Mouse (Mus musculus) ES-E14 (cell line): ENCODE data around the gene Slc44a1. TPM values are rescaled to one million over a fixed set of nuclear protein-coding genes. Genes with fewer than 3 reads are reported as not detected.

Source experiments
- DNase-seq: peaks from one replicate; pipeline ENCODE4 v3.0.0-alpha.2; 2013; ENCODE audit warnings: low read depth, low spot score
- H3K27ac ChIP-seq: 2 replicates; pipeline ENCODE4 v1.5.1; 2012; ENCODE audit warnings: low read depth, mild to moderate bottlenecking, low read length, moderate library complexity, mixed read lengths; ENCODE audit not compliant: poor library complexity, insufficient read depth, severe bottlenecking
- H3K36me3 ChIP-seq: 2 replicates; pipeline ENCODE4 v1.6.1; 2012; ENCODE audit warnings: mild to moderate bottlenecking, low read length, moderate library complexity, mixed read lengths; ENCODE audit not compliant: control insufficient read depth, poor library complexity, insufficient read depth, severe bottlenecking
- H3K4me1 ChIP-seq, 2 experiments: fragments of 150-350 bp in 1 of 2; sonication (generic) in 1 of 2; 2 replicates each; pipeline ENCODE4 v1.6.1; 2012; ENCODE audit warnings: low read length in 2 of 2, mild to moderate bottlenecking in 1 of 2, mixed read lengths in 1 of 2; ENCODE audit not compliant: control insufficient read depth in 2 of 2, insufficient read depth in 2 of 2, poor library complexity in 1 of 2
- H3K4me3 ChIP-seq, 2 experiments: fragments of 150-350 bp in 1 of 2; sonication (generic) in 1 of 2; 2 replicates each; pipeline ENCODE4 v1.5.1; 2012; ENCODE audit warnings: low read length in 2 of 2, low read depth in 1 of 2, mild to moderate bottlenecking in 1 of 2, mixed read lengths in 1 of 2; ENCODE audit not compliant: insufficient read depth in 1 of 2, poor library complexity in 1 of 2, severe bottlenecking in 1 of 2
- H3K9ac ChIP-seq: 2 replicates; pipeline ENCODE4 v1.6.1; 2012; ENCODE audit warnings: low read depth, mild to moderate bottlenecking, low read length, mixed read lengths; ENCODE audit not compliant: poor library complexity, insufficient read depth, severe bottlenecking
- H3K9me3 ChIP-seq: fragments of 150-350 bp; sonication (generic); 2 replicates; pipeline ENCODE4 v1.6.1; 2012; ENCODE audit warnings: low read depth, mild to moderate bottlenecking, low read length; ENCODE audit not compliant: control insufficient read depth, insufficient read depth
- CHD2 ChIP-seq: IDR thresholded peaks from 2 replicates; pipeline ENCODE4 v1.6.1; 2014; ENCODE audit warnings: mild to moderate bottlenecking, low read depth, low read length, inconsistent platforms
- HCFC1 ChIP-seq: IDR thresholded peaks from 2 replicates; pipeline ENCODE4 v1.6.1; 2012; ENCODE audit warnings: low read length, inconsistent platforms, borderline replicate concordance; ENCODE audit not compliant: insufficient read depth
- MAFK ChIP-seq: IDR thresholded peaks from 2 replicates; pipeline ENCODE4 v1.6.1; 2014; ENCODE audit warnings: mild to moderate bottlenecking, low read depth, low read length, inconsistent platforms; ENCODE audit not compliant: insufficient read depth
- ZC3H11A ChIP-seq: IDR thresholded peaks from 2 replicates; pipeline ENCODE4 v1.6.1; 2012; ENCODE audit warnings: low read depth, mild to moderate bottlenecking, inconsistent platforms, low read length, borderline replicate concordance
- ZNF384 ChIP-seq: IDR thresholded peaks from 2 replicates; pipeline ENCODE4 v1.6.1; 2012; ENCODE audit warnings: low read depth, low read length, inconsistent platforms
- in situ Hi-C, 2 experiments: fragments of 600-800 bp; cut with MboI; formaldehyde crosslinking; loops; one replicate each; pipeline ENCODE4 v1.15.1; 2025; ENCODE audit warnings: low sequenced_read_pairs in 2 of 2, inconsistent platforms in 1 of 2; ENCODE audit not compliant: unreplicated experiment in 2 of 2
- total RNA-seq: library from RNA; depleted of rRNA; stranded (reverse); fragments of 300-350 nt; gene quantifications from 2 replicates; pipeline ENCODE4 v1.2.3, GENCODE M21; 2012

The Slc44a1 gene
- total RNA-seq, 1 experiment, result 48.0 TPM

DNA sequence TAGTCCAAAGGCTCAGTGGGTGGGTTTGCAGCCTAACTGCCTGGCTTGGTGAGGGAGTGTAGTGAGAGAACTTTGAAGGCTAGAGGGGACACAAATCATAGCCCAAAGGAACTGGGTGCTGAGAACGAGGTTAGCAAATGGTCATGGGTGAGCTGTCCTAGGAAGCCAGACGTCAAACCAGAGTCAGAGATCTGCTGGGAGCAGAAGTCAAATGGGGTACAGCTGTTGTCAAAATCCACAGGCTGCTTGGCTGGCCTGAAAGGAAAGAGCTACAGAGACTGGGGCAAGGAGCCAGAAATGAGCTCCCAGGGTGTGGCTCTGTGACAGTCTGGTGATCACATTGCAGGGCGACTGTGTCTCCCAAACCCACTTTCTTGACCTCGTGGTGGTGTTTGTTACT lies 188.7 kb downstream of the Slc44a1 start:
- in situ Hi-C loops, result no loop called here
- no peaks in the 10 kb centered on the region for H3K4me1 ChIP-seq

DNA sequence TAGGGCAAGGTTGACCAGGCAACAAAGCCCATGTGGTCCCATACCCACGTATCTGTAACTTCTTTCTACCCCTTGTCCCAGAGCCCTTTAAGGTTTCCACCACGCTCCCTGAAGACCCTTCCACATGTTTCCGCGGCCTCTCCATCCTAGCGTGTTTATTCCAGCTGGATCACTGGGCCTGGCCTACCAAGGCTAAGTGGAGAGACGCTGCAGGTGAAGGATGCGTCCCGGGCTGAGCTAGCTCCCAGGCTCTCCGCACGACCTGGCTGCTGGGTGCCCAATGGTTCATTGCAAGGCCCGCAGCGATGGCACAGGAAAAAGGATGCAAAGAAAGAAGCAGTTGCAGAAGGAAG lies 190.7 kb downstream of the Slc44a1 start:
- in situ Hi-C loops, result no loop called here
- Histone ChIP-seq H3K36me3 (no peaks in the 10 kb centered on the region), H3K27ac (no peak overlapping the region), H3K4me3 (peak overlapping the region; percentile 76 to 85), H3K9me3 (no peaks in the 10 kb centered on the region), H3K4me1 (no peaks in the 10 kb centered on the region), H3K9ac (peak overlapping the region; percentile 76; the same call in 1 of the 2 replicates)
- no peak for DNase-seq
- no peak for TF ChIP-seq CHD2
- TF ChIP-seq ZNF384, result no peak
- TF ChIP-seq MAFK, result no peak
- TF ChIP-seq ZC3H11A, result no peak
- no peak for TF ChIP-seq HCFC1

More for the DNA sequence above, 188.7 kb downstream of the Slc44a1 start:
- DNase-seq, result no peak
- H3K27ac ChIP-seq, result no peak overlapping the region
- no peaks in the 10 kb centered on the region for H3K36me3 ChIP-seq
- no peak overlapping the region for H3K9ac ChIP-seq
- H3K9me3 ChIP-seq, result no peaks in the 10 kb centered on the region
- H3K4me3 ChIP-seq, result no peak overlapping the region
- TF ChIP-seq ZC3H11A, result no peak
- no peak for TF ChIP-seq ZNF384
- no peak for TF ChIP-seq MAFK
- TF ChIP-seq CHD2, result no peak
- no peak for TF ChIP-seq HCFC1

DNA sequence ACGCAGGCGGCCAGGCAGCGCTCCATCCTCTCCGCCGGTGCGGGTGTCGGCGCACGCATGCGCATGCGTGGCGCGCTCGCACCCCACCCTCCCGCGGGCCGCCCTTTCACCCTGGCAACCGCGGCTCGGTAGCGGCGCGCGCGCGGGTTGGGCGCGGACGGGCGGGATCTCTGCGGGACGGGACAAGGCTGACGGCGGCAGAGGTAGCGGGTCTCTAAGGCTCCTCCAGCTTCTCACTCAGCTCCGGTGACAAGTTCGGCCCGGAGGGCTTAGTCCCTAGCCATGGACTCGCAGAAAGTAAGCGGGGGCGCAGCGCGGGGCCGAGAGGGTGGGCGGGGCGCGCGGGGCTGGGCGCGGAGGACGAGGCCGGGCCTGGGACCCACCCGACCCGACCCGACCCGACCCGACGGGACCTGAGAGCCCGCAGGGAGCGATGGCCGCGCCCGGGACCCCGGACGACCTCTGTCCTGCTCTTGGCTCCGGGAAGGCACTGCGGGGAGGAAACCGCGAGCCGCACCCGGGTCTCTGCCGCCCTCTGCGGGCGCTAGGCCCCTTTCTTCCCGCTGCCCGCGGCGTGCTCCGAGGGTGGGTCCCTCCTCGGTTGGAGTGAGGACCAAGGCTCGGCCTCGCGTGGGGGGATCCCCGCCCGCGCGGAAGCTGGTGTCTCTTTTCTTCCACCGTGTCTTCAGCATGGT lies 191.2 kb downstream of the Slc44a1 start, which contains the start of gene Fsd1l:
Gene Fsd1l, plus strand, starts transcription at position 156 of the 695 bp plus-strand sequence.
- in situ Hi-C loops, result no loop called here
- H3K4me1 ChIP-seq, result no peaks in the 10 kb centered on the region
- no peak within 1 kb of the TSS for H3K27ac ChIP-seq

DNA sequence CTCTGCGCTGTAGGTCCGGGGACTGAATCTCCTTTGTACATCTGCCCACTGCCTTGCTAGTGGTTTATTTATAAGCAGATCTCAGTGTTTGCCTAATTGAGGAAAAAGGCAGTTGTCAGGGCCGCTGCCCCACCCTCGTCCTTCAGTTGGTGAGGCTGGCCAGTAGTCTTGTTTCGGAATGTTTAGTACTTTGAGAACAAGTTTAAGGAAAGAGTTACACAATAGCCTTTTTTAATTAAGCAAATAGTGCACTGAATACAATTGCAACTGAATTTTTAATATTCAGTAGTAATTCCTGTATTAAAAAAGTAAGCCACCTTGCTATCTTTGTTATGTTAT lies 191.8 kb downstream of the Slc44a1 start:
- in situ Hi-C loops, result no loop called here
- Histone ChIP-seq H3K4me1 (no peaks in the 10 kb centered on the region), H3K27ac (no peak overlapping the region)

More for the DNA sequence above, 191.2 kb downstream of the Slc44a1 start, which contains the start of gene Fsd1l:
- H3K36me3 ChIP-seq, result no peaks in the 10 kb centered on the region
- no peak for TF ChIP-seq ZC3H11A
- H3K9me3 ChIP-seq, result no peaks in the 10 kb centered on the region
- H3K9ac ChIP-seq, result peak within 1 kb of the TSS; percentile 76
- H3K4me3 ChIP-seq, result peak within 1 kb of the TSS; percentile 76 to 85
- peak; percentile 47 for DNase-seq

DNA sequence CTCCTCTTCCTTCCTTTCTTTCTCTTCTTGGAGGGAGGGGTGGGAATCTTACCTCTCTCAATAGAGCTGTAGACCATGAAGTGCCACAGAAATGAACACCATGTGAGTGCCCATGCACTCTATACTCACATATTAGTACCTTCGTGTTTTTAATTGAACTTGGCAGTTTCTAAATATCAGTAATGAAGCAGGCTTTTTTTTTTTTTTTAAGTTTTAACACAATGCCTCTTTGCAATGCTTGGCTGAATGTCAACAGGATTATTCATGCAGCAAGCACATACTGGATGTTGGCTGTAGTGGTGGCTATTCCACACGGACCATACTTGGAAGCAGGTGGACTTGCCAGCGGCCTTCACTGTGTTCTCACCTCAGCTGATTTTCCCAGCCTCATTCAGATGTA lies 195.1 kb downstream of the Slc44a1 start:
- Histone ChIP-seq H3K9ac (no peak overlapping the region), H3K27ac (no peak overlapping the region), H3K36me3 (no peaks in the 10 kb centered on the region), H3K4me3 (no peak overlapping the region), H3K4me1 (no peaks in the 10 kb centered on the region), H3K9me3 (no peaks in the 10 kb centered on the region)
- TF ChIP-seq ZC3H11A, result no peak
- in situ Hi-C loops, result no loop called here
- DNase-seq, result no peak

More for the DNA sequence above, 191.8 kb downstream of the Slc44a1 start:
- Histone ChIP-seq H3K36me3 (no peaks in the 10 kb centered on the region), H3K4me3 (peak overlapping the region; percentile 76 to 85), H3K9ac (peak overlapping the region; percentile 76), H3K9me3 (no peaks in the 10 kb centered on the region)
- no peak for TF ChIP-seq ZC3H11A
- no peak for TF ChIP-seq HCFC1
- no peak for TF ChIP-seq ZNF384
- no peak for TF ChIP-seq CHD2
- TF ChIP-seq MAFK, result no peak
- DNase-seq, result no peak
